Mouse (Mus musculus) heart, adult 2 months (tissue): ENCODE data around the gene Man1c1. TPM values are rescaled to one million over a fixed set of nuclear protein-coding genes. Genes with fewer than 3 reads are reported as not detected.

Source experiments
- DNase-seq, 2 experiments: peaks; one replicate each; pipeline ENCODE4 v3.0.0; 2021
- H3K27ac ChIP-seq: fragments of 200-600 bp; 2 replicates; pipeline ENCODE4 v1.8.1; 2022
- H3K27me3 ChIP-seq: fragments of 200-500 bp; 2 replicates; pipeline ENCODE4 v1.6.1; 2012; ENCODE audit warnings: mild to moderate bottlenecking, low read length, inconsistent platforms, mixed read lengths; ENCODE audit not compliant: control insufficient read depth, insufficient read depth
- H3K36me3 ChIP-seq: fragments of 200-500 bp; 2 replicates; pipeline ENCODE4 v1.6.1; 2012; ENCODE audit warnings: low read length, inconsistent platforms; ENCODE audit not compliant: control insufficient read depth, insufficient read depth
- H3K4me1 ChIP-seq: fragments of 200-500 bp; 2 replicates; pipeline ENCODE4 v1.6.1; 2011; ENCODE audit warnings: low read length; ENCODE audit not compliant: control insufficient read depth, insufficient read depth
- H3K4me3 ChIP-seq: fragments of 200-600 bp; 2 replicates; pipeline ENCODE4 v1.8.1; 2022
- H3K79me2 ChIP-seq: fragments of 200-500 bp; replicated peaks from 2 replicates; pipeline ENCODE4 v1.6.1; 2012; ENCODE audit warnings: mild to moderate bottlenecking, inconsistent platforms, low read length, moderate library complexity, mixed read lengths; ENCODE audit not compliant: control insufficient read depth, insufficient read depth
- H3K9ac ChIP-seq: fragments of 200-500 bp; 2 replicates; pipeline ENCODE4 v1.6.1; 2012; ENCODE audit warnings: low read depth, mild to moderate bottlenecking, control low read depth, inconsistent platforms, low read length, mixed read lengths
- CTCF ChIP-seq: fragments of 200-600 bp; IDR thresholded peaks from 2 replicates; pipeline ENCODE4 v1.8.1; 2022; ENCODE audit warnings: antibody characterized with exemption, mild to moderate bottlenecking, moderate library complexity
- EP300 ChIP-seq: fragments of 200-500 bp; IDR thresholded peaks from 2 replicates; pipeline ENCODE4 v1.6.1; 2011; ENCODE audit warnings: low read depth, low read length, control low read depth; ENCODE audit not compliant: insufficient read depth
- POLR2A ChIP-seq: fragments of 200-500 bp; IDR thresholded peaks from 2 replicates; pipeline ENCODE4 v1.6.1; 2011; ENCODE audit warnings: mild to moderate bottlenecking, low read depth, low read length, control low read depth; ENCODE audit not compliant: insufficient read depth
- WGBS: fragments of 180-500 bp; shearing (Covaris S2); methylation state at CpG from one replicate; pipeline ENCODE4 v1.1.7; 2018; 5-methylcytosine and 5-hydroxymethylcytosine counted together
- intact Hi-C: fragments of 180-260 bp; cut with DNase I; formaldehyde crosslinking; loops from one replicate; pipeline ENCODE4 v1.15.1; 2025
- long read RNA-seq: library from polyadenylated mRNA; stranded (forward); transcript quantifications from one replicate; pipeline ENCODE4 v2.0.0, GENCODE M21; 2021
- polyA plus RNA-seq: library from polyadenylated mRNA; depleted of rRNA; stranded (reverse); fragments of >200 nt; gene quantifications from 2 replicates; pipeline ENCODE4 v1.2.3, GENCODE M21; 2012; rRNA removed
- total RNA-seq, 2 experiments: library from RNA; stranded (reverse); gene quantifications; 2 replicates each; pipeline ENCODE4 v1.2.3; 2021

Gene Man1c1
- 10 to 100 TPM; 24.8 to 28.4 TPM for total RNA-seq
- 14.1 and 17.6 TPM in 2 replicates for polyA plus RNA-seq
- long read RNA-seq, full-length matches to known transcripts: 62 of 67 reads
- long read RNA-seq, partial matches to known transcripts: 4 of 67 reads
- long read RNA-seq, other reads (novel, unspliced or antisense): 1 of 67 reads

- Histone ChIP-seq H3K36me3 (no peaks in the 10 kb centered on the region), H3K27me3 (no peaks in the 10 kb centered on the region), H3K4me3 (peak within 1 kb of the TSS; percentile 75), H3K4me1 (peaks cover 8% of the 10 kb centered on the region), H3K27ac (peak within 1 kb of the TSS; percentile 70), H3K79me2 (peaks cover 2% of the 10 kb centered on the region; the same call in 1 of the 2 replicates), H3K9ac (peak within 1 kb of the TSS; percentile 88)
- under 1% methylated on average over 80 of the region's 81 CpGs for WGBS
- intact Hi-C loops: loop anchor here (2.0 kb wide), 1 partner anchor 121 kb away; no protein-coding TSS in a partner anchor
- TF ChIP-seq CTCF (no peak; the same call in 1 of the 2 replicates), POLR2A (peak; percentile 68), EP300 (no peak)
- DNase-seq: peak; percentile 99
Observed at GRCm38 (mm10) chr4:134703835-134704546, at the start of gene Man1c1. Man1c1 (minus strand) TSS chr4:134704290.

- intact Hi-C loops: no loop called here
- Histone ChIP-seq H3K9ac (no peak overlapping the region), H3K36me3 (no peaks in the 10 kb centered on the region), H3K79me2 (0 out of 2 replicates have a peak, but pooled peaks cover 2% of the 10 kb centered on the region), H3K27ac (no peak overlapping the region), H3K27me3 (no peaks in the 10 kb centered on the region), H3K4me3 (no peak overlapping the region), H3K4me1 (peaks cover 18% of the 10 kb centered on the region)
- 62% methylated on average over 17 of the region's 17 CpGs for WGBS
- DNase-seq: no peak
- no peak for TF ChIP-seq CTCF
- no peak for TF ChIP-seq EP300
- no peak for TF ChIP-seq POLR2A
Observed at GRCm38 (mm10) chr4:134753516-134754261, 49.6 kb upstream of the Man1c1 start.

GRCm38 (mm10) chr4:134752911-134753426 lies 48.9 kb upstream of the Man1c1 start:
- no peak overlapping the region for H3K4me3 ChIP-seq
- intact Hi-C loops: no loop called here
- 44% methylated on average over 11 of the region's 11 CpGs for WGBS
- no peak for DNase-seq
- H3K4me1 ChIP-seq: peaks cover 11% of the 10 kb centered on the region
- no peaks in the 10 kb centered on the region for H3K79me2 ChIP-seq
- no peak overlapping the region for H3K9ac ChIP-seq
- H3K36me3 ChIP-seq: no peaks in the 10 kb centered on the region
- H3K27ac ChIP-seq: no peak overlapping the region
- H3K27me3 ChIP-seq: no peaks in the 10 kb centered on the region
- TF ChIP-seq EP300 (no peak), POLR2A (no peak), CTCF (no peak)

GRCm38 (mm10) chr4:134751682-134752380 lies 47.7 kb upstream of the Man1c1 start:
- no peak overlapping the region for H3K27ac ChIP-seq
- no peaks in the 10 kb centered on the region for H3K27me3 ChIP-seq
- no peak for TF ChIP-seq CTCF
- TF ChIP-seq EP300: no peak
- TF ChIP-seq POLR2A: no peak
- intact Hi-C loops: no loop called here
- H3K4me1 ChIP-seq: peaks cover 11% of the 10 kb centered on the region
- WGBS: 88% methylated on average over 18 of the region's 18 CpGs
- no peak for DNase-seq
- H3K9ac ChIP-seq: no peak overlapping the region
- H3K4me3 ChIP-seq: no peak overlapping the region
- no peaks in the 10 kb centered on the region for H3K79me2 ChIP-seq
- no peaks in the 10 kb centered on the region for H3K36me3 ChIP-seq

GRCm38 (mm10) chr4:134750825-134751224 lies 46.7 kb upstream of the Man1c1 start:
- Histone ChIP-seq H3K79me2 (no peaks in the 10 kb centered on the region), H3K4me1 (peaks cover 11% of the 10 kb centered on the region), H3K4me3 (no peak overlapping the region), H3K9ac (no peak overlapping the region), H3K27ac (no peak overlapping the region), H3K36me3 (no peaks in the 10 kb centered on the region), H3K27me3 (no peaks in the 10 kb centered on the region)
- intact Hi-C loops: no loop called here
- TF ChIP-seq POLR2A (no peak), EP300 (no peak), CTCF (no peak)
- 72% methylated on average over 6 of the region's 6 CpGs for WGBS
- no peak for DNase-seq
